Mouse (Mus musculus) R1 (cell line): ENCODE data around the gene Ntn1.
A peak's percentile ranks its signal among the peaks of the same experiment; 100 is the strongest.

Experiments used
- DNase-seq: peaks from one replicate; pipeline ENCODE4 v3.0.0-alpha.2; 2018; ENCODE audit warnings: low read depth, low spot score

Gene Ntn1

GRCm38 (mm10) chr11:68195168-68195567 is 205.5 kb downstream of the Ntn1 start:
- no peak for DNase-seq

GRCm38 (mm10) chr11:68190849-68191248 is 209.8 kb downstream of the Ntn1 start:
- no peak for DNase-seq

- DNase-seq = peak; percentile 20
These were observed 211.9 kb downstream of the Ntn1 start for GRCm38 (mm10) chr11:68188695-68189201.

- no peak for DNase-seq
These were observed 213.4 kb downstream of the Ntn1 start for GRCm38 (mm10) chr11:68187242-68187641.

- no peak for DNase-seq
These were observed 215.0 kb downstream of the Ntn1 start for GRCm38 (mm10) chr11:68185647-68186046.

GRCm38 (mm10) chr11:68177415-68177814 is 223.2 kb downstream of the Ntn1 start:
- DNase-seq = no peak

- DNase-seq = peak; percentile 74
These were observed 224.1 kb downstream of the Ntn1 start for GRCm38 (mm10) chr11:68176550-68176949.

GRCm38 (mm10) chr11:68172648-68173045 is 228.0 kb downstream of the Ntn1 start:
- no peak for DNase-seq

- no peak for DNase-seq
These were observed 228.5 kb downstream of the Ntn1 start for GRCm38 (mm10) chr11:68171973-68172647.

- no peak for DNase-seq
These were observed 232.2 kb downstream of the Ntn1 start for GRCm38 (mm10) chr11:68168427-68168826.

GRCm38 (mm10) chr11:68164408-68164807 is 236.2 kb downstream of the Ntn1 start:
- DNase-seq = no peak

GRCm38 (mm10) chr11:68159867-68160266 is 240.8 kb downstream of the Ntn1 start:
- DNase-seq = no peak
